Mouse (Mus musculus) stomach, embryonic 16.5 days (tissue): Measurements from ENCODE around the gene Homer2. TPM values are rescaled to one million over a fixed set of nuclear protein-coding genes. Genes with fewer than 3 reads are reported as not detected.

ENCODE experiments used
- ATAC-seq: fragments of 200-750 bp; cut with Nextera tagmentation; 2 replicates; pipeline ENCODE4 v1.8.0; 2017; ENCODE audit warnings: moderate number of reproducible peaks, moderate TSS enrichment; ENCODE audit not compliant: insufficient read depth, low FRiP score
- H3K27ac ChIP-seq: fragments of 300-500 bp; sonication (generic); 2 replicates; pipeline ENCODE4 v1.5.1; 2014; ENCODE audit warnings: low read length
- H3K27me3 ChIP-seq: fragments of 300-500 bp; sonication (generic); 2 replicates; pipeline ENCODE4 v1.6.1; 2014; ENCODE audit warnings: low read length, control low read depth, mixed read lengths; ENCODE audit not compliant: control insufficient read depth, insufficient read depth
- H3K36me3 ChIP-seq: fragments of 300-500 bp; sonication (generic); 2 replicates; pipeline ENCODE4 v1.6.1; 2014; ENCODE audit warnings: low read length; ENCODE audit not compliant: control insufficient read depth, insufficient read depth
- H3K4me1 ChIP-seq: fragments of 300-500 bp; sonication (generic); 2 replicates; pipeline ENCODE4 v1.6.1; 2014; ENCODE audit warnings: low read length, control low read depth, mixed read lengths; ENCODE audit not compliant: control insufficient read depth, insufficient read depth
- H3K4me2 ChIP-seq: fragments of 300-500 bp; sonication (generic); 2 replicates; pipeline ENCODE4 v1.6.1; 2014; ENCODE audit warnings: low read depth, low read length, mixed read lengths
- H3K4me3 ChIP-seq: fragments of 300-500 bp; sonication (generic); replicated peaks from 2 replicates; pipeline ENCODE4 v1.5.1; 2014; ENCODE audit warnings: mild to moderate bottlenecking, low read length
- H3K9ac ChIP-seq: fragments of 300-500 bp; sonication (generic); 2 replicates; pipeline ENCODE4 v1.6.1; 2014; ENCODE audit warnings: low read length
- H3K9me3 ChIP-seq: fragments of 300-500 bp; sonication (generic); replicated peaks from 2 replicates; pipeline ENCODE4 v1.6.1; 2016; ENCODE audit warnings: low read length, control low read depth; ENCODE audit not compliant: control insufficient read depth
- WGBS: fragments of 180-500 bp; shearing (Covaris S2); extraction: QIAGEN DNeasy Blood & Tissue Kit; methylation state at CpG from one replicate; pipeline ENCODE4 v1.1.7; 2014; 5-methylcytosine and 5-hydroxymethylcytosine counted together
- polyA plus RNA-seq: library from polyadenylated mRNA; unstranded; fragments of >200 nt; fragmentation: Nextera tagmentation; extraction: Ambion mirVana; gene quantifications from 2 replicates; pipeline ENCODE4 v1.2.1, GENCODE M21; 2015

Gene Homer2
- 33.3 and 35.9 TPM in 2 replicates for polyA plus RNA-seq

GRCm38 (mm10) chr7:81707471-81708140 lies at the start of gene Homer2:
Homer2 (minus strand) TSS chr7:81707527.
- peak within 1 kb of the TSS; percentile 69 for H3K27ac ChIP-seq
- no peak for ATAC-seq
- H3K36me3 ChIP-seq: no peaks in the 10 kb centered on the region
- H3K27me3 ChIP-seq: no peaks in the 10 kb centered on the region; the same call in none of the 2 replicates
- H3K4me3 ChIP-seq: peak within 1 kb of the TSS; percentile 59
- 56% methylated on average over 14 of the region's 14 CpGs for WGBS
- H3K4me2 ChIP-seq: peak within 1 kb of the TSS; percentile 70
- H3K4me1 ChIP-seq: 0 out of 2 replicates have a peak, but pooled peaks cover 6% of the 10 kb centered on the region
- peak within 1 kb of the TSS; percentile 81 for H3K9ac ChIP-seq
- H3K9me3 ChIP-seq: no peaks in the 10 kb centered on the region; the same call in 1 of the 2 replicates

GRCm38 (mm10) chr7:81747956-81748355 lies 40.6 kb upstream of the Homer2 start:
- Histone ChIP-seq H3K4me3 (no peak overlapping the region), H3K9ac (no peak overlapping the region), H3K4me1 (no peaks in the 10 kb centered on the region), H3K27ac (no peak overlapping the region), H3K36me3 (no peaks in the 10 kb centered on the region), H3K4me2 (no peak overlapping the region), H3K27me3 (no peaks in the 10 kb centered on the region), H3K9me3 (no peaks in the 10 kb centered on the region)
- 77% methylated on average over 3 of the region's 3 CpGs for WGBS
- no peak for ATAC-seq

GRCm38 (mm10) chr7:81744145-81744544 lies 36.8 kb upstream of the Homer2 start:
- H3K4me3 ChIP-seq: no peak overlapping the region
- no peaks in the 10 kb centered on the region for H3K4me1 ChIP-seq
- no peak overlapping the region for H3K4me2 ChIP-seq
- no peak overlapping the region for H3K9ac ChIP-seq
- no peaks in the 10 kb centered on the region for H3K36me3 ChIP-seq
- 58% methylated on average over 4 of the region's 4 CpGs for WGBS
- H3K27me3 ChIP-seq: no peaks in the 10 kb centered on the region
- no peak overlapping the region for H3K27ac ChIP-seq
- H3K9me3 ChIP-seq: no peaks in the 10 kb centered on the region
- ATAC-seq: no peak; the same call in 1 of the 2 replicates

GRCm38 (mm10) chr7:81740010-81740409 lies 32.7 kb upstream of the Homer2 start:
- H3K27me3 ChIP-seq: no peaks in the 10 kb centered on the region
- no peak for ATAC-seq
- no peak overlapping the region for H3K27ac ChIP-seq
- H3K9ac ChIP-seq: no peak overlapping the region
- no peak overlapping the region for H3K4me2 ChIP-seq
- H3K4me3 ChIP-seq: no peak overlapping the region
- no peaks in the 10 kb centered on the region for H3K4me1 ChIP-seq
- no peaks in the 10 kb centered on the region for H3K9me3 ChIP-seq
- 88% methylated on average over 7 of the region's 7 CpGs for WGBS
- H3K36me3 ChIP-seq: no peaks in the 10 kb centered on the region

- peak; percentile 47; the same call in 1 of the 2 replicates for ATAC-seq
- Histone ChIP-seq H3K27me3 (no peaks in the 10 kb centered on the region), H3K27ac (no peak overlapping the region), H3K4me1 (no peaks in the 10 kb centered on the region), H3K9ac (no peak overlapping the region), H3K36me3 (no peaks in the 10 kb centered on the region), H3K9me3 (no peaks in the 10 kb centered on the region), H3K4me3 (no peak overlapping the region), H3K4me2 (no peak overlapping the region)
- WGBS: 55% methylated on average over 8 of the region's 8 CpGs
These were observed 31.5 kb upstream of the Homer2 start for GRCm38 (mm10) chr7:81738720-81739385.

GRCm38 (mm10) chr7:81735300-81736048 lies 28.1 kb upstream of the Homer2 start:
- WGBS: 53% methylated on average over 9 of the region's 9 CpGs
- Histone ChIP-seq H3K4me2 (no peak overlapping the region), H3K9me3 (no peaks in the 10 kb centered on the region), H3K4me1 (no peaks in the 10 kb centered on the region), H3K27me3 (no peaks in the 10 kb centered on the region), H3K9ac (no peak overlapping the region), H3K27ac (no peak overlapping the region), H3K4me3 (no peak overlapping the region), H3K36me3 (no peaks in the 10 kb centered on the region)
- ATAC-seq: peak; percentile 56; the same call in 1 of the 2 replicates

- no peak overlapping the region for H3K9ac ChIP-seq
- H3K9me3 ChIP-seq: no peaks in the 10 kb centered on the region
- no peaks in the 10 kb centered on the region for H3K4me1 ChIP-seq
- H3K4me3 ChIP-seq: no peak overlapping the region
- H3K27me3 ChIP-seq: no peaks in the 10 kb centered on the region
- H3K4me2 ChIP-seq: no peak overlapping the region
- WGBS: 79% methylated on average over 12 of the region's 12 CpGs
- ATAC-seq: no peak
- H3K27ac ChIP-seq: no peak overlapping the region
- no peaks in the 10 kb centered on the region for H3K36me3 ChIP-seq
These were observed 25.1 kb upstream of the Homer2 start for GRCm38 (mm10) chr7:81732183-81733089.

- no peaks in the 10 kb centered on the region for H3K9me3 ChIP-seq
- no peak for ATAC-seq
These were observed 23.9 kb upstream of the Homer2 start for GRCm38 (mm10) chr7:81731181-81731651.

More at GRCm38 (mm10) chr7:81731181-81731651, 23.9 kb upstream of the Homer2 start:
- 78% methylated on average over 6 of the region's 6 CpGs for WGBS
- H3K27ac ChIP-seq: no peak overlapping the region
- H3K9ac ChIP-seq: no peak overlapping the region
- no peaks in the 10 kb centered on the region for H3K4me1 ChIP-seq
- H3K27me3 ChIP-seq: no peaks in the 10 kb centered on the region
- no peaks in the 10 kb centered on the region for H3K36me3 ChIP-seq
- H3K4me3 ChIP-seq: no peak overlapping the region
- no peak overlapping the region for H3K4me2 ChIP-seq
